Mouse (Mus musculus) T-helper 17 cell (primary cell): Measurements from ENCODE around the gene Dnah10.

Experiments
- in situ Hi-C, 2 experiments: fragments of 300-600 bp; cut with MboI, MseI; formaldehyde crosslinking; loops; 1 replicate in 1 of 2; 2 replicates in 1 of 2; pipeline ENCODE4 v1.15.1; 2025; ENCODE audit warnings: high pct_unique_total_duplicates in 2 of 2

The Dnah10 gene

GRCm38 (mm10) chr5:124809708-124810366, 85.0 kb downstream of the Dnah10 start:
- in situ Hi-C loops = no loop called here

GRCm38 (mm10) chr5:124812466-124812865, 87.6 kb downstream of the Dnah10 start:
- in situ Hi-C loops = no loop called here

GRCm38 (mm10) chr5:124814797-124815196, 89.9 kb downstream of the Dnah10 start:
- in situ Hi-C loops = no loop called here

GRCm38 (mm10) chr5:124817050-124817449, 92.2 kb downstream of the Dnah10 start:
- in situ Hi-C loops = no loop called here

GRCm38 (mm10) chr5:124822128-124822894, 97.4 kb downstream of the Dnah10 start:
- in situ Hi-C loops = no loop called here

- in situ Hi-C loops = loop anchor here in 1 of 2 experiments (10.0 kb wide), 1 partner anchor 186 kb away; no protein-coding TSS in a partner anchor
These were observed 105.4 kb downstream of the Dnah10 start for GRCm38 (mm10) chr5:124830331-124830730.

- in situ Hi-C loops = loop anchor here in 1 of 2 experiments (10.0 kb wide), 1 partner anchor 190 kb away; no protein-coding TSS in a partner anchor
These were observed 110.3 kb downstream of the Dnah10 start for GRCm38 (mm10) chr5:124835218-124835617.

GRCm38 (mm10) chr5:124836075-124836474, 111.2 kb downstream of the Dnah10 start:
- in situ Hi-C loops = loop anchor here in 1 of 2 experiments (10.0 kb wide), 1 partner anchor 191 kb away; no protein-coding TSS in a partner anchor

- in situ Hi-C loops = loop anchor here in 1 of 2 experiments (10.0 kb wide), 1 partner anchor 192 kb away; no protein-coding TSS in a partner anchor
These were observed 111.7 kb downstream of the Dnah10 start for GRCm38 (mm10) chr5:124836621-124837020.

- in situ Hi-C loops = no loop called here
These were observed 115.3 kb downstream of the Dnah10 start for GRCm38 (mm10) chr5:124840202-124840601.

GRCm38 (mm10) chr5:124840669-124841068, 115.8 kb downstream of the Dnah10 start:
- in situ Hi-C loops = no loop called here

- in situ Hi-C loops = no loop called here
These were observed 118.5 kb downstream of the Dnah10 start for GRCm38 (mm10) chr5:124843386-124843785.

GRCm38 (mm10) chr5:124844929-124845328, 120.0 kb downstream of the Dnah10 start:
- in situ Hi-C loops = no loop called here

- in situ Hi-C loops = no loop called here
These were observed 122.1 kb downstream of the Dnah10 start for GRCm38 (mm10) chr5:124847014-124847413.

GRCm38 (mm10) chr5:124848994-124849393, 124.1 kb downstream of the Dnah10 start:
- in situ Hi-C loops = no loop called here

- in situ Hi-C loops = loop anchor here in 1 of 2 experiments (5.0 kb wide), 1 partner anchor 234 kb away; no protein-coding TSS in a partner anchor
These were observed 126.7 kb downstream of the Dnah10 start for GRCm38 (mm10) chr5:124851572-124851971.

GRCm38 (mm10) chr5:124852294-124852693, 127.4 kb downstream of the Dnah10 start:
- in situ Hi-C loops = loop anchor here in 1 of 2 experiments (5.0 kb wide), 1 partner anchor 235 kb away; no protein-coding TSS in a partner anchor

- in situ Hi-C loops = loop anchor here in 1 of 2 experiments (5.0 kb wide), 1 partner anchor 236 kb away; no protein-coding TSS in a partner anchor
These were observed 128.2 kb downstream of the Dnah10 start for GRCm38 (mm10) chr5:124853079-124853478.

- in situ Hi-C loops = loop anchor here in 1 of 2 experiments (5.0 kb wide), 1 partner anchor 237 kb away; no protein-coding TSS in a partner anchor
These were observed 129.3 kb downstream of the Dnah10 start for GRCm38 (mm10) chr5:124854202-124854601.

- in situ Hi-C loops = loop anchor here in 1 of 2 experiments (5.0 kb wide), 1 partner anchor 258 kb away; no protein-coding TSS in a partner anchor
These were observed 135.1 kb downstream of the Dnah10 start for GRCm38 (mm10) chr5:124860013-124860412.

GRCm38 (mm10) chr5:124861463-124861862, 136.6 kb downstream of the Dnah10 start:
- in situ Hi-C loops = loop anchor here in 1 of 2 experiments (5.0 kb wide), 1 partner anchor 259 kb away; no protein-coding TSS in a partner anchor
